In genomic region chr2:167878255-167878865, GRCm38 (mm10) we compare ENCODE assay signal across 16 mouse cellular contexts.
"Had no signal": no experiment of that assay in that cellular context is flagged by ENCODE, and none has a peak within 500 bp of the region (broad histone marks: within the 10 kb centered on the region; RNA-seq: fewer than 3 reads in every experiment).

No protein-coding gene starts in this region.

- H3K4me3 ChIP-seq: kidney, embryonic 15.5 days; left cerebral cortex, adult 2 months; limb, embryonic 10.5 days; liver, embryonic 15.5 days; midbrain, embryonic 10.5 days; myocyte; neural tube, embryonic 15.5 days had no signal

- H3K4me1 ChIP-seq: liver, embryonic 15.5 days; neural tube, embryonic 15.5 days had no signal

- ATAC-seq: intestine, embryonic 16.5 days had no signal

- H3K36me3 ChIP-seq: kidney, embryonic 15.5 days; limb, embryonic 10.5 days; liver, embryonic 15.5 days; midbrain, embryonic 10.5 days; neural tube, embryonic 15.5 days had no signal

- H3K27ac ChIP-seq: kidney, embryonic 15.5 days; left cerebral cortex, adult 2 months; limb, embryonic 10.5 days; liver, embryonic 15.5 days; neural tube, embryonic 15.5 days had no signal

- H3K4me2 ChIP-seq: kidney, embryonic 15.5 days; liver, embryonic 11.5 days; liver, embryonic 15.5 days; neural tube, embryonic 15.5 days had no signal

- DNase-seq: kidney, adult 2 months; kidney, postnatal 14 days; midbrain, embryonic 14.5 days; right cerebral cortex, adult 18-20 months; right cerebral cortex, postnatal 25 days; thymus, adult 2 months; thymus, postnatal 25 days had no signal

- H3K9ac ChIP-seq: kidney, embryonic 15.5 days; liver, embryonic 15.5 days; neural tube, embryonic 15.5 days had no signal

- H3K27me3 ChIP-seq: kidney, embryonic 15.5 days; neural tube, embryonic 15.5 days had no signal

- H3K9me3 ChIP-seq: kidney, embryonic 15.5 days; limb, embryonic 10.5 days; neural tube, embryonic 15.5 days had no signal
